Mouse (Mus musculus) spleen, adult 10 weeks (tissue): ENCODE results near the gene 4930535I16Rik. TPM values are rescaled to one million over a fixed set of nuclear protein-coding genes. Genes with fewer than 3 reads are reported as not detected.

Experiments used
- polyA plus RNA-seq: library from polyadenylated mRNA; stranded (reverse); fragments of 350-450 nt; fragmentation: Illumina TruSeq; extraction: RNeasy Lipid Tissue Mini Kit (QIAGEN cat#74804); gene quantifications from one replicate; pipeline ENCODE4 v1.2.3, GENCODE M21; 2015; ENCODE audit warnings: low replicate concordance; ENCODE audit not compliant: insufficient read depth

Gene 4930535I16Rik
- not detected for polyA plus RNA-seq

GRCm38 (mm10) chr4:123917548-123918140 is at the start of gene 4930535I16Rik:
TSS of gene 4930535I16Rik (minus strand) at chr4:123918022.

GRCm38 (mm10) chr4:123916748-123917547 is 874 bp downstream of the 4930535I16Rik start, which contains the start of gene Rragc:
TSS of gene Rragc (plus strand) at chr4:123917446.

GRCm38 (mm10) chr4:123904333-123905125 is 13.3 kb downstream of the 4930535I16Rik start, which contains the start of gene Mycbp:
TSS of gene Mycbp (plus strand) at chr4:123904832.

Other genes with a start within 250 kb of the 4930535I16Rik start
- gene Macf1, start 233.7 kb downstream of the 4930535I16Rik start, polyA plus RNA-seq: 678 TPM
- 73.0 TPM for gene Ndufs5, start 199.8 kb downstream of the 4930535I16Rik start, polyA plus RNA-seq
- 88.7 TPM for gene Akirin1, start 167.7 kb downstream of the 4930535I16Rik start, polyA plus RNA-seq
- 4.2 TPM for gene Rhbdl2, start 130.1 kb downstream of the 4930535I16Rik start, polyA plus RNA-seq
- not detected for gene 4933427I04Rik, start 58.3 kb downstream of the 4930535I16Rik start, polyA plus RNA-seq
- gene Mycbp, start 13.2 kb downstream of the 4930535I16Rik start, polyA plus RNA-seq: 21.5 TPM
- 74.8 TPM for gene Rragc, start 576 bp downstream of the 4930535I16Rik start, polyA plus RNA-seq